Mouse (Mus musculus) megakaryocyte, embryonic 14.5 days (primary cell): ENCODE results near the gene Ttc39b.

Experiments used
- FLI1 ChIP-seq: IDR thresholded peaks from 2 replicates; pipeline ENCODE4 v1.6.1; 2012; ENCODE audit warnings: low read length, inconsistent platforms, mixed read lengths
- GATA1 ChIP-seq: IDR thresholded peaks from 3 replicates; pipeline ENCODE4 v1.6.1; 2012; ENCODE audit warnings: mixed read lengths, low read length, inconsistent platforms, borderline replicate concordance

DNA sequence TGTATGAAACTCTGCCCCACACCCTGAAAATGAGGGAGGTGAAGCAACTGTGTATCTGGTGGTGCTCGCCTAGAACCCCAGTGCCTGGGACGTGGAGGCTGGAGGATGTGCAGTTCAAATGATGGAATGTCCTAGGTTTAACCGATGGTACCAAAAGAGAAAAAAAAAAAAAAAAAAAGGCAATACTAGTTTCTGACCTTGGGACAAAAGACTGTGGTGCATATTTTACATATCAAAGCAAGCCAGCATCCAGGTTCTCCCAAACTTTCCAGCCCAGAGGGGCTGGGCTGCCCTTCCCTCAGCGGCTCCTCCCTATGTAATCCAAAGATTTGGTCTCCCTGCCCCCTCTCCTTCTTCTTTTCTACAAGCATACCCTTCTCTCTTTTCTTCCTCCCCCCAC is 6.3 kb upstream of the Ttc39b start:
- no peak for TF ChIP-seq GATA1
- TF ChIP-seq FLI1: no peak
